Mouse (Mus musculus) embryonic facial prominence, embryonic 10.5 days (tissue): ENCODE data around the gene Slc25a51. TPM values are rescaled to one million over a fixed set of nuclear protein-coding genes. Genes with fewer than 3 reads are reported as not detected.
"Not testable (repeated sequence)": the region's sequence is repeated elsewhere in the genome, so short reads cannot be mapped to it uniquely, and the experiment has no call there.

Experiments
- DNase-seq: peaks from one replicate; pipeline ENCODE4 v3.0.0-alpha.2; 2017; ENCODE audit warnings: low spot score
- H3K27ac ChIP-seq: fragments of 300-500 bp; sonication (generic); replicated peaks from 2 replicates; pipeline ENCODE4 v1.5.1; 2016; ENCODE audit warnings: mild to moderate bottlenecking
- H3K27me3 ChIP-seq: fragments of 300-500 bp; sonication (generic); replicated peaks from 2 replicates; pipeline ENCODE4 v1.6.1; 2016; ENCODE audit warnings: low read depth, mild to moderate bottlenecking; ENCODE audit not compliant: poor library complexity, severe bottlenecking
- H3K36me3 ChIP-seq: fragments of 300-500 bp; sonication (generic); replicated peaks from 2 replicates; pipeline ENCODE4 v1.6.1; 2016; ENCODE audit warnings: mild to moderate bottlenecking, moderate library complexity
- H3K4me1 ChIP-seq: fragments of 300-500 bp; sonication (generic); 2 replicates; pipeline ENCODE4 v1.6.1; 2016
- H3K4me3 ChIP-seq: fragments of 300-500 bp; sonication (generic); 2 replicates; pipeline ENCODE4 v1.5.1; 2016; ENCODE audit warnings: mild to moderate bottlenecking, moderate library complexity
- H3K9me3 ChIP-seq: fragments of 300-500 bp; sonication (generic); 2 replicates; pipeline ENCODE4 v1.6.1; 2016; ENCODE audit warnings: mild to moderate bottlenecking
- WGBS: fragments of 180-500 bp; shearing (Covaris S2); methylation state at CpG from one replicate; pipeline ENCODE4 v1.1.7; 2016; 5-methylcytosine and 5-hydroxymethylcytosine counted together
- polyA plus RNA-seq: library from polyadenylated mRNA; unstranded; fragments of >200 nt; fragmentation: Nextera tagmentation; extraction: Ambion mirVana; gene quantifications from 2 replicates; pipeline ENCODE4 v1.2.1, GENCODE M21; 2016

The Slc25a51 gene
- polyA plus RNA-seq, 1 experiment from 2014 or later, result 82.0 TPM

- Histone ChIP-seq H3K36me3 (peaks cover 39% of the 10 kb centered on the region), H3K27me3 (0 out of 2 replicates have a peak, but pooled peaks cover 6% of the 10 kb centered on the region), H3K9me3 (no peaks in the 10 kb centered on the region), H3K27ac (no peak overlapping the region), H3K4me3 (peak overlapping the region; percentile 98; the same call in 1 of the 2 replicates), H3K4me1 (peaks cover 36% of the 10 kb centered on the region)
- WGBS, result 84% methylated on average over 7 of the region's 7 CpGs
- DNase-seq, result no peak
Measured at GRCm38 (mm10) chr4:45406397-45406796, 2.2 kb downstream of the Slc25a51 start.

DNA sequence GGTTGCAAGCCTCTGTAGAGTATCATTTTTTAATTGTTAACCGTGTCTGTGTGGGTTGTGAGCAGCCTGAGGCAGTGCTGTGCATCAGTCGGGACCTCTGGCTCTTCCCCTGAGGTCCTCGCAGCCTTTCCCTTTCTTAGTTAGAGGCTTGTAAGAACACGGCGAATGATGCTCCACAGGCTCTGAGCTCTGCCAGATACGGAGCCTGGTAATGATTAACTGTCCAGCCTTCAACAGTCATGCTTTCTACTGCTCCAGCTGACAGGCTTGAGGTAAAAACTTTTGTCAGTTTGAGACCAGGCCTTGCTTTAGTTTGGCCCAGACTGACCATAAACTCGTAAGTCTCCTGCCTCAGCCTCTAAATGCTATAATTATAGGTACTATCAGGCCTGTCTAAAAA lies 3.3 kb downstream of the Slc25a51 start:
- H3K36me3 ChIP-seq, result peaks cover 49% of the 10 kb centered on the region
- H3K9me3 ChIP-seq, result no peaks in the 10 kb centered on the region
- H3K27ac ChIP-seq, result no peak overlapping the region
- no peak overlapping the region for H3K4me3 ChIP-seq
- 63% methylated on average over 7 of the region's 7 CpGs for WGBS
- H3K27me3 ChIP-seq, result no peaks in the 10 kb centered on the region
- DNase-seq, result no peak
- H3K4me1 ChIP-seq, result peaks cover 36% of the 10 kb centered on the region

GRCm38 (mm10) chr4:45404086-45404485 lies 4.5 kb downstream of the Slc25a51 start:
- H3K36me3 ChIP-seq, result peaks cover 62% of the 10 kb centered on the region
- no peak for DNase-seq
- WGBS, result 94% methylated on average over 7 of the region's 7 CpGs

GRCm38 (mm10) chr4:45403499-45403878 lies 5.1 kb downstream of the Slc25a51 start:
- 91% methylated on average over 7 of the region's 7 CpGs for WGBS
- Histone ChIP-seq H3K4me3 (no peak overlapping the region), H3K36me3 (peaks cover 68% of the 10 kb centered on the region), H3K27ac (no peak overlapping the region), H3K27me3 (no peaks in the 10 kb centered on the region), H3K4me1 (peaks cover 25% of the 10 kb centered on the region), H3K9me3 (no peaks in the 10 kb centered on the region)
- DNase-seq, result no peak

More at GRCm38 (mm10) chr4:45404086-45404485, 4.5 kb downstream of the Slc25a51 start:
- no peak overlapping the region for H3K27ac ChIP-seq
- no peaks in the 10 kb centered on the region for H3K27me3 ChIP-seq
- H3K9me3 ChIP-seq, result no peaks in the 10 kb centered on the region
- no peak overlapping the region for H3K4me3 ChIP-seq
- peaks cover 30% of the 10 kb centered on the region for H3K4me1 ChIP-seq

DNA sequence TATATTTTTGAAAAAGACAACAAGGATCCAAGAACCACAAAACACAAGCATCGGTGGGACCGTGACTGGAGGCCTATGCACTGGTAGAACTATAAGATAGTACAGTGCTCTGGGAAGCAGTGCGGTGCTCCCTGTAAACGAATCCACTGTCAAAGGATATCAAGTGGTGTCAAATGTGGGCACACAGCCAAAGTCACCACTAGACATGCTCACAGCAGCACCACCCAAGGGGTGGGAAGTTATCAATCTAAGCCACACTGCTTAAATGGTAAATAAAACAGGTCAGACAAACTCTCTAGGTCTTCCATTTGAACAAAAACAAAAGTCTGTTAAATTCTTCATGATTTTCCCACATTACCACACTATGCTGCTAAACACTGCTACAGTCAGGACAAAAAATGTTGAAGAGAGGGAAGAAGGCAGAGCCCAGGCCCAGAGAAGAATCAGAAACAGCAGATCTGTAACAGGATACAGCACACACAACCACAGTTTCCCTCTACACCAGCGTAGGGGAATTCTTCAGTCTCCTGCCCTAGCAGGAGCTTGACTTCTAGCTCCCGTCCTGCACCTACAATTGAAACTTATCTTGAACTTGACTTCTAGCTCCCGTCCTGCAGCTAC lies 5.6 kb downstream of the Slc25a51 start:
- DNase-seq, result no peak
- no peak overlapping the region for H3K27ac ChIP-seq
- no peak overlapping the region for H3K4me3 ChIP-seq
- H3K9me3 ChIP-seq, result no peaks in the 10 kb centered on the region
- WGBS, result 90% methylated on average over 7 of the region's 7 CpGs
- H3K36me3 ChIP-seq, result peaks cover 73% of the 10 kb centered on the region
- no peaks in the 10 kb centered on the region for H3K27me3 ChIP-seq
- H3K4me1 ChIP-seq, result peaks cover 22% of the 10 kb centered on the region

DNA sequence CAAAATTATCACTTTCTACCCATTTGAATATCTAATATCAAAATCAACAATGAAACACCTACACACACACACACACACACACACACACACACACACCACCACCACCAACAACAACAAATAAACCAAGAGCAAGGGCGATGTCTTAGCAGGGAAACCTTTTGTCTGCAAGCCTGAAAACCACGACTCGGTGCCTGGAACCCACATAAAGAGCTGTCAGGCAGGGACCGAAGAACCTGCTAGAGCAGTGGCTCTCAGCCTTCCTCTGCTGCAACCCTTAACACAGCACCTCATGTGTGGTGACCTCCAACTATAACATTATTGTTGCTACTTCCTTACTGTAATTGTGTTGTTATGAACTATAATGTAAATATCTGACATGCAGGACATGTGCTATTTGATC lies 6.3 kb downstream of the Slc25a51 start:
- Histone ChIP-seq H3K27ac (no peak overlapping the region), H3K4me3 (no peak overlapping the region), H3K9me3 (no peaks in the 10 kb centered on the region), H3K27me3 (no peaks in the 10 kb centered on the region), H3K4me1 (peaks cover 15% of the 10 kb centered on the region), H3K36me3 (peaks cover 80% of the 10 kb centered on the region)
- no peak for DNase-seq
- 93% methylated on average over 4 of the region's 4 CpGs for WGBS

- peaks cover 99% of the 10 kb centered on the region for H3K36me3 ChIP-seq
Measured at GRCm38 (mm10) chr4:45399421-45400210, 8.9 kb downstream of the Slc25a51 start.

DNA sequence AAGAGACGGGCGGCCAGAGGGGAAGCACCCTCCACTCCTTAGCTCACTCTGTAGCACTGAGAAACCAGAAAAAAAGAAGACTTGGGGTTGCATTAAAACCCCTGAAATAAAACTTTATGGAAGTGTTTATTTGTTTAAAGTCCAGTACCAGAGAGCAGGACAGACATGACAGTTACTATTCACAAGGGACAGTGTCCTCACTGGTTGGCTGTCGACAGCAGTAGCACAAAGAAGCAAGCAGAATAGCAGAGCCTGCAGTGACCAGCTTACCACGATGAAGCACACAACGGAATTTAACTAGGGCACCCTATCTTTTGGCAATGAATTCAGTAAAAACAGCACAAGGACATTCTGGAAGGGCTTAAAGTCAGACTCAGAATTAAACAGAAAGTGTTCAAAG lies 10.3 kb downstream of the Slc25a51 start:
- not testable (repeated sequence) for H3K27me3 ChIP-seq, H3K4me1 ChIP-seq, H3K9me3 ChIP-seq, DNase-seq, H3K4me3 ChIP-seq, H3K27ac ChIP-seq
- H3K36me3 ChIP-seq, result peaks cover 86% of the 10 kb centered on the region
- WGBS, result 90% methylated on average over 5 of the region's 5 CpGs

More at GRCm38 (mm10) chr4:45399421-45400210, 8.9 kb downstream of the Slc25a51 start:
- no peaks in the 10 kb centered on the region for H3K27me3 ChIP-seq
- no peak overlapping the region for H3K27ac ChIP-seq
- H3K4me1 ChIP-seq, result no peaks in the 10 kb centered on the region
- no peak for DNase-seq
- H3K4me3 ChIP-seq, result no peak overlapping the region
- no peaks in the 10 kb centered on the region for H3K9me3 ChIP-seq
- WGBS, result 96% methylated on average over 45 of the region's 45 CpGs

- not testable (repeated sequence) for H3K27me3 ChIP-seq, H3K4me1 ChIP-seq, H3K9me3 ChIP-seq, H3K4me3 ChIP-seq, DNase-seq, H3K27ac ChIP-seq
- WGBS, result 85% methylated on average over 6 of the region's 6 CpGs
- H3K36me3 ChIP-seq, result peaks cover 65% of the 10 kb centered on the region
Measured at GRCm38 (mm10) chr4:45396211-45396610, 12.4 kb downstream of the Slc25a51 start.

- H3K36me3 ChIP-seq, result peaks cover 39% of the 10 kb centered on the region
- no peak overlapping the region for H3K27ac ChIP-seq
- H3K9me3 ChIP-seq, result no peaks in the 10 kb centered on the region
- H3K4me3 ChIP-seq, result no peak overlapping the region
- no peak for DNase-seq
- H3K27me3 ChIP-seq, result no peaks in the 10 kb centered on the region
- 90% methylated on average over 5 of the region's 5 CpGs for WGBS
- no peaks in the 10 kb centered on the region for H3K4me1 ChIP-seq
Measured at GRCm38 (mm10) chr4:45393658-45394057, 14.9 kb downstream of the Slc25a51 start.

- Histone ChIP-seq H3K36me3 (peaks cover 33% of the 10 kb centered on the region), H3K9me3 (no peaks in the 10 kb centered on the region), H3K4me1 (no peaks in the 10 kb centered on the region), H3K27me3 (no peaks in the 10 kb centered on the region), H3K27ac (no peak overlapping the region), H3K4me3 (no peak overlapping the region)
- DNase-seq, result no peak
- 90% methylated on average over 8 of the region's 8 CpGs for WGBS
Measured at GRCm38 (mm10) chr4:45392994-45393393, 15.6 kb downstream of the Slc25a51 start.

DNA sequence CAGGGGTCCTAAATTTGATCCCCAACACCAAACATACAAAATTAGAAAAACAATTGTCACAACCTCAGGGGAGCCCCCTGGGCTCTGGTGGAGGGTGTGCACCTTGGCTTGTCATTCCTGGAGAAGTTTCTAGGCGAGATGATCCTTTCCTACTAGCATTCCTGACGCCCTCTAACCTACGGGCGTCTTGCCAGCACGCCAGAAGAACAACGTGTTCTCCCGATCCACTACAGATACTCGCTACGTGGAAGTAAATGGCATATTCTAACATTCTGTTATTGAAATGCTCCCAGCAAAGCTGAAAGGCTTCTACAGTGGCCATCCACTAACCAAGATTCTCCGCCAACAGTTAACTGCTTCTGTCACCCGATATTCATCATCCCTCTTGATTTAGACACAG lies 16.0 kb downstream of the Slc25a51 start:
- 82% methylated on average over 11 of the region's 11 CpGs for WGBS
- H3K36me3 ChIP-seq, result peaks cover 29% of the 10 kb centered on the region
- no peak overlapping the region for H3K4me3 ChIP-seq

GRCm38 (mm10) chr4:45392099-45392498 lies 16.5 kb downstream of the Slc25a51 start:
- Histone ChIP-seq H3K9me3 (no peaks in the 10 kb centered on the region), H3K4me1 (no peaks in the 10 kb centered on the region), H3K36me3 (peaks cover 24% of the 10 kb centered on the region), H3K27ac (no peak overlapping the region), H3K4me3 (no peak overlapping the region), H3K27me3 (no peaks in the 10 kb centered on the region)
- WGBS, result 75% methylated on average over 4 of the region's 4 CpGs
- no peak for DNase-seq

More for the DNA sequence above, 16.0 kb downstream of the Slc25a51 start:
- Histone ChIP-seq H3K9me3 (no peaks in the 10 kb centered on the region), H3K4me1 (no peaks in the 10 kb centered on the region), H3K27me3 (no peaks in the 10 kb centered on the region), H3K27ac (no peak overlapping the region)
- no peak for DNase-seq
